Mouse (Mus musculus): ENCODE measurements around the gene Mknk1.

DNA sequence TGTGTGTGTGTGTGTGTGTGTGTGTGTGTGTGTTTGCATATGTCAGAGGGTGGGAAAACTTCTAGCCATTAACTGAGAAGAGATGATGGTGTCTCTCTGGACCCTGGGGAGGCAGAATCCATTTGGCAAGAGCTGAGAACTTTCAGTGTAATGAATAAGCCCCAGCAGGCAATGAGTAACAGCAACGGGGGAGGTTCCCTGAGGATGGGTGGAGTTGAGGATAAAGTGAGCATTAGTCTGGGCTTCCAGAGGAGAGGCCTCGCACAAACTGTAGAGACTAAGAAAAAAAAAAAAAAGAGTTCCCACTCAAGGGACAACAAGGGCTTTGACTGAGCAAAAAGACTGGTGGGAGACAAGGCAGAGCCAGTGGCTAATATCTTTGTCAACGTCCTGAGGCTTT, 55.3 kb downstream of the Mknk1 start:
- TF ChIP-seq CTCF (conservative IDR thresholded peaks at IDR 0.05; ENCODE audit: low read length) (no peak), POU5F1 (IDR thresholded peaks at IDR 0.05; ENCODE audit: borderline replicate concordance, low read length) (no peak)
